Comparison of ENCODE assay signal across 8 mouse cellular contexts in genomic region chr12:111574887-111575838, GRCm38 (mm10). TPM values are rescaled to one million over a fixed set of nuclear protein-coding genes. Genes with fewer than 3 reads are reported as not detected.
DNase-seq lines count a peak whose midpoint lies in the region; ATAC-seq and TF ChIP-seq lines count a peak whose summit lies in the region.

No protein-coding gene starts in this region.

- peak overlapping the region; percentile 100 for H3K4me3 ChIP-seq in forebrain, embryonic 13.5 days
- H3K4me3 ChIP-seq in hindbrain, embryonic 10.5 days: peak overlapping the region; percentile 100
- H3K4me3 ChIP-seq in limb, embryonic 13.5 days: peak overlapping the region; percentile 82
- peak overlapping the region; percentile 100 for H3K4me3 ChIP-seq in midbrain, embryonic 11.5 days (ENCODE audit: low read depth, low read length)

- POLR2A ChIA-PET in Patski (lab: Charles Lee): no interaction called here

- H3K4me2 ChIP-seq in forebrain, embryonic 13.5 days: peak overlapping the region; percentile 93
- H3K4me2 ChIP-seq in limb, embryonic 13.5 days (replicated peaks): peak overlapping the region; percentile 93
- H3K4me2 ChIP-seq in midbrain, embryonic 11.5 days: peak overlapping the region; percentile 97

- H3K9me3 ChIP-seq in forebrain, embryonic 13.5 days (replicated peaks): no peaks in the 10 kb centered on the region
- H3K9me3 ChIP-seq in hindbrain, embryonic 10.5 days: no peaks in the 10 kb centered on the region
- no peaks in the 10 kb centered on the region for H3K9me3 ChIP-seq in limb, embryonic 13.5 days
- H3K9me3 ChIP-seq in midbrain, embryonic 11.5 days (ENCODE audit: control insufficient read depth, low read length): no peaks in the 10 kb centered on the region

- H3K27ac ChIP-seq in forebrain, embryonic 13.5 days: peak overlapping the region; percentile 97
- peak overlapping the region; percentile 98 for H3K27ac ChIP-seq in hindbrain, embryonic 10.5 days
- H3K27ac ChIP-seq in limb, embryonic 13.5 days: peak overlapping the region; percentile 95
- peak overlapping the region; percentile 83 for H3K27ac ChIP-seq in midbrain, embryonic 11.5 days (ENCODE audit: low read depth, low read length)

- DNase-seq in Patski (ENCODE audit: low read depth, low spot score): no peak
- DNase-seq in cerebellum, adult 11 months: peak; percentile 40
- DNase-seq in hindbrain, embryonic 10.5 days (ENCODE audit: low spot score): peak; percentile 65
- peak; percentile 94 for DNase-seq in midbrain, embryonic 11.5 days (ENCODE audit: low spot score, missing footprints)
- peak; percentile 51 for DNase-seq in right cerebral cortex, postnatal 25 days

- CTCF ChIA-PET in Patski (lab: Charles Lee): interaction anchor here (0.7 kb wide), 1 partner anchor 51 kb away, joined by 4 read pairs; no protein-coding TSS in a partner anchor

- under 1% methylated on average over 52 of the region's 58 CpGs for WGBS in forebrain, embryonic 13.5 days
- WGBS in hindbrain, embryonic 10.5 days: under 1% methylated on average over 58 of the region's 58 CpGs
- under 1% methylated on average over 58 of the region's 58 CpGs for WGBS in limb, embryonic 13.5 days
- under 1% methylated on average over 58 of the region's 58 CpGs for WGBS in midbrain, embryonic 11.5 days

- TF ChIP-seq CTCF in Patski (IDR thresholded peaks at IDR 0.05): no peak

- peak; percentile 22 for ATAC-seq in Patski
- peak; percentile 31; the same call in 1 of the 2 replicates for ATAC-seq in forebrain, embryonic 13.5 days
- ATAC-seq in limb, embryonic 13.5 days (ENCODE audit: low FRiP score, low read depth): peak; percentile 13
- peak; percentile 65 for ATAC-seq in midbrain, embryonic 11.5 days (ENCODE audit: low FRiP score)
- ATAC-seq in activated CD4-positive, CD25-positive, alpha-beta regulatory T cell, adult 4 months: no peak

- in situ Hi-C loops in Patski (cut with MboI; ENCODE audit: low pct_unique_long_range_greater_than_20kb): no loop called here

- peaks cover 33% of the 10 kb centered on the region for H3K4me1 ChIP-seq in forebrain, embryonic 13.5 days
- H3K4me1 ChIP-seq in hindbrain, embryonic 10.5 days (replicated peaks): peaks cover 35% of the 10 kb centered on the region
- peaks cover 26% of the 10 kb centered on the region for H3K4me1 ChIP-seq in limb, embryonic 13.5 days
- peaks cover 17% of the 10 kb centered on the region for H3K4me1 ChIP-seq in midbrain, embryonic 11.5 days (ENCODE audit: control insufficient read depth, insufficient read depth, low read length)

- no peaks in the 10 kb centered on the region for H3K36me3 ChIP-seq in forebrain, embryonic 13.5 days (ENCODE audit: poor library complexity, severe bottlenecking)
- H3K36me3 ChIP-seq in hindbrain, embryonic 10.5 days: peaks cover 23% of the 10 kb centered on the region
- H3K36me3 ChIP-seq in limb, embryonic 13.5 days: no peaks in the 10 kb centered on the region
- no peaks in the 10 kb centered on the region for H3K36me3 ChIP-seq in midbrain, embryonic 11.5 days (ENCODE audit: control insufficient read depth, insufficient read depth, low read length)

- no peaks in the 10 kb centered on the region for H3K27me3 ChIP-seq in Patski
- H3K27me3 ChIP-seq in forebrain, embryonic 13.5 days: no peaks in the 10 kb centered on the region
- no peaks in the 10 kb centered on the region for H3K27me3 ChIP-seq in hindbrain, embryonic 10.5 days (ENCODE audit: insufficient read depth, poor library complexity, severe bottlenecking)
- H3K27me3 ChIP-seq in limb, embryonic 13.5 days: no peaks in the 10 kb centered on the region
- H3K27me3 ChIP-seq in midbrain, embryonic 11.5 days (ENCODE audit: control insufficient read depth, insufficient read depth, low read length): no peaks in the 10 kb centered on the region

- peak overlapping the region; percentile 99 for H3K9ac ChIP-seq in forebrain, embryonic 13.5 days
- peak overlapping the region; percentile 99 for H3K9ac ChIP-seq in limb, embryonic 13.5 days
- peak overlapping the region; percentile 98 for H3K9ac ChIP-seq in midbrain, embryonic 11.5 days (ENCODE audit: low read length)

RNA-seq across cellular contexts. Expression of gene Mark3, which starts 0.8 kb away (rescaled TPM):
- polyA plus RNA-seq in Patski (2021): 85.4 TPM
- 44.2 and 47.2 TPM in 2 replicates for polyA plus RNA-seq in forebrain, embryonic 13.5 days (2015; fragmentation: Nextera tagmentation; extraction: Ambion mirVana)
- 49.3 and 52.7 TPM in 2 replicates for polyA plus RNA-seq in hindbrain, embryonic 10.5 days (2016; fragmentation: Nextera tagmentation; extraction: Ambion mirVana)
- 40.3 and 43.8 TPM in 2 replicates for polyA plus RNA-seq in limb, embryonic 13.5 days (2015; fragmentation: Nextera tagmentation; extraction: Ambion mirVana)
- 69.9 and 73.7 TPM in 2 replicates for polyA plus RNA-seq in midbrain, embryonic 11.5 days (2014; fragmentation: Nextera tagmentation; extraction: Ambion mirVana)
- polyA plus RNA-seq in activated CD4-positive, CD25-positive, alpha-beta regulatory T cell, adult 4 months (2017; shearing (Covaris generic)): 10 to 100 TPM; 29.0 to 31.8 TPM

RNA-seq across cellular contexts. Expression of gene Eif5, which starts 37.3 kb away (rescaled TPM):
- 251 TPM for polyA plus RNA-seq in Patski (2021)
- 667 and 695 TPM in 2 replicates for polyA plus RNA-seq in forebrain, embryonic 13.5 days (2015; fragmentation: Nextera tagmentation; extraction: Ambion mirVana)
- 570 and 710 TPM in 2 replicates for polyA plus RNA-seq in hindbrain, embryonic 10.5 days (2016; fragmentation: Nextera tagmentation; extraction: Ambion mirVana)
- 597 and 611 TPM in 2 replicates for polyA plus RNA-seq in limb, embryonic 13.5 days (2015; fragmentation: Nextera tagmentation; extraction: Ambion mirVana)
- polyA plus RNA-seq in midbrain, embryonic 11.5 days (2014; fragmentation: Nextera tagmentation; extraction: Ambion mirVana): 726 and 782 TPM in 2 replicates
- 100 to 1,000 TPM; 177 to 194 TPM for polyA plus RNA-seq in activated CD4-positive, CD25-positive, alpha-beta regulatory T cell, adult 4 months (2017; shearing (Covaris generic))
